Mouse (Mus musculus) adrenal gland, adult 18-20 months (tissue): ENCODE data around the gene Slco3a1. TPM values are rescaled to one million over a fixed set of nuclear protein-coding genes. Genes with fewer than 3 reads are reported as not detected.

ENCODE experiments used
- DNase-seq, 2 experiments: peaks; one replicate each; pipeline ENCODE4 v3.0.0; 2021 to 2022; ENCODE audit warnings: low spot score in 2 of 2
- total RNA-seq, 2 experiments: library from RNA; stranded (reverse); gene quantifications; 1 replicate in 1 of 2; 2 replicates in 1 of 2; pipeline ENCODE4 v1.2.3; 2021

Slco3a1 gene
- total RNA-seq, 2 experiments from 2014 or later: 26.8 to 36.1 TPM

- DNase-seq: no peak
Observed at GRCm38 (mm10) chr7:74398326-74398725, 156.3 kb downstream of the Slco3a1 start.

DNA sequence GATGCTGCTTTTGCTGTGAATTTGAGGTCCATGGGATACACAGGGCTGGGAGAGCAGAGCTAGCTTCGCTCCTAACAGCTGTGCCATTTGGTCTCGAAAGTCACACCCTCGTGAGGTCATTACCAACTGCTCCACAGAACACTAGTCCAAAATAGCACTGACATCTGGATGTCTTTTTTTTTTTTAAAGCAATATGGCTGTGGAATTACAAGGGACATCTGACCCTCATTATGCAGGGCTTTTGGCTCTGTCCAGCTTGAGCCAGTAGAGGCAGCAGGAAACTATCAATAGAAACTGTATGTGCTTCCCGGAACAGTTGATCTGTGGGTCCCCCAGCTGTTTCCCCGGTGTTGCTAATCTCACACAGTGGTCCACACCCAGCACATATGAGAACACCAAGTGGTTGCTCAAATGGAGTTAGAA lies 163.1 kb downstream of the Slco3a1 start:
- DNase-seq: no peak

GRCm38 (mm10) chr7:74389570-74389969 lies 165.0 kb downstream of the Slco3a1 start:
- DNase-seq: no peak

DNA sequence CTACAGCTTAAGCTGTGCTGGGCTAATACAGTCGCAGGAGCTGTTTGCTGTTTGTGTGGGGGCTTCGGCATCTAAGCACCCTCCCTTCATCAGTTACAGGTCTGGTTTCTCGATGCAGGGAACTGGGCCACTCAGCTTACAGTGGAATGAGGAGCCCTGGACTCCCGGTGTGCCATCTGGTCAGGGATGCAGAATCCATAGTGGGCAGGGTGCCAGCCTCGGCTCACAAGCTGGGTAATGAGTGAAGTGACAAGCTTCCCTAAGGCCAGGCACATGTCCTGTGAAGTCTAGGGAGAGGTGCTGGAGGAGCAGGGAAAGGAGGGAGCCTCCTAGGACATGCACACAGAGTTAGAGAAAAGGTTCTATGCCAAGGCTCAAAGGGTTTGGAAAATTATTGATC lies 168.3 kb downstream of the Slco3a1 start:
- DNase-seq: no peak

DNA sequence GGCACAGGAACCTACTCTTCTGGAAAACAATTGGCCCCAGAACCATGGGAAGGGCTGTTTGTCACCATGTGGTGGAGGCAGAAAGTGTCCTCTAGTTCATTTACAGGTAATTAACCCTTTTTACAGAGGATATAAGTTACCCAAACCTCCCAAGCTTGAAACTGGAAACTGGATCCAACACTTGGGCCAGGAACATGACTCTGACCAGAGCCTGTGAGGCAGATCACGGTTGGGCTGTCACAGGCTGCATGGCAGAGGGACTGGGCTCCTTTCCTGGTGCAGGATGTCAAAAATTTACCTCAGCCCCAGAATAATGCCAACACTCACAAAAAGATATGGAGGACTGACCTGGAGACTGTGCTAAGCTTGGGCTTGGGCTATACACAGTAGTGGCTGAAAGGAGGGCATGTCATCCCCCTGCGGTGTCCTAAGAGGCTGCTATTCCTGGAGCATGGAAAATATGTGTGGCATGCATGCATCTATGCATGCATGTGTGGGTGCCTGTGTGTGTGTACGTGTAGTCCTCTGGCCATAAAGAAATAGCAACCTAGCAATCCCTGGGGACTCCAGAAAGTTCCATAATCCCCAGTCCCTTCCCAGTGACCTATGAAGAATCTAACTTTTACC lies 171.4 kb downstream of the Slco3a1 start:
- no peak for DNase-seq

DNA sequence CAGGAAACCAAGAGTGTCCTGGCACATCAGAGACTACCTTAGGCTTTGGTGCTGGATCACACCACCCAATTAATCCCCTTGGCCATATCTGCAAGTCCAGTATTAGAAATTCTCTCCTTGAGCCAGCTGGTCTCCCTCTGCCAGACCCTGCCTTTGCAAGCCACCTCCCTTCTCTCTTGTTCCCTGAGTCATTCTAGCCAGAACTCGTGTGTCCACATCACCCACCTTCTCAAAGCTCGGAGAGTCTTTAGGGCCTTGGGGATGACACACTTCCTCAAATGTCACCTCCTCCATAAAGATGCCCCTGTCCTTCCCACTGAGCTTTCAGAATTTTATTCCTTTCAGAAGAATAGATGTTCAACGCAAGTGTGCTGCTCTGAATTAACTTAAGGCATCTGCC lies 172.3 kb downstream of the Slco3a1 start:
- no peak for DNase-seq

- no peak for DNase-seq
Observed at GRCm38 (mm10) chr7:74381881-74382281, 172.7 kb downstream of the Slco3a1 start.

GRCm38 (mm10) chr7:74381051-74381450 lies 173.5 kb downstream of the Slco3a1 start:
- DNase-seq: no peak

DNA sequence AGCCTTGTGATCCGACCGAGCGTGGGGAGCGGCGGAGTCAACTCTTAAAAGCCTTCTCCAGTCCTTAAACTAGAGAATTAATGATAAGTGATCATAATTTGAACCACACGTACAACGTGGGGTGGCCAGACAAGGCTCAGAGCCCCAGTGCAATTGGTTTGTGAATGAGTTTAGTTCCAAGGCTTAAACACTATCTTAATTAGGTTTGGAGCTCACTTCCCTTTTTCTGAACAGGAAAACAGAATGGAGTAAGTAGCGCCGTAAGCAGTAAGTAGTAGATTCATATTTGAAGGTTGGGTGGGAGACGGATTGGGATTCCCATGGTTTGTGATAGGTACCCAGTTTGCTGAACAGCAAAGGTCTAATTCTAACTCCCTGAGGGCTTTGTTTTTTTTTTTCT lies 176.7 kb downstream of the Slco3a1 start:
- no peak for DNase-seq

DNA sequence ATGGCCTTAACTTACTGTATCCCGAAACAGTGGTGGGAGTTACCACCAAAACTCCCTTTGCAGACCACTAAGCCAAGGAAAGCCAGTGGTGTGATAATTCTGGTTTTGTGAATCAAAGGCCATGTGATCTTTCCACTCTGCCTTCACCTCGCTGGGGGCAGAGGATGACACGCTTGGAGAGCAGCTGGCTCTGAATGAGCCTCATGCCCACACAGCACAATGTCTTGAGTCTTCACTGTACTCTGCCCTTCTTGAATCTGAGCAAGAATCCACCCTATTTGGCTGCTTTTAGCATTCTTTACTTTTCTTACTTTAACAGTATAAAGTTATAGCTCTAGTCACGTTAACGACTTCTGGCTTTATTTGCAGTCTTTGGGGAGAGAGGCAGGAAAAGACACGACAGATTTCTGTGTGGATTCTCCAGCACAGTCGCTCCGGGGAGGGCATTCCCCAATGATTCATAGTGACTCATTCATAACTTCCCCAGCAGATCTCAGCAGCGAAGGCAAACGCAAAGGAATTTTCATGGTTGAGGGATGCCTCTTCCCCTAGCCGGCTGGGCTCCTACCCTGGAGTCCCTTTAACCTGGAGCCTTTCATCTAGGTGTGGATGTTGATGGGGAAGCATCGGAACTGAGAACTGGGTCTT lies 178.1 kb downstream of the Slco3a1 start:
- DNase-seq: peak in 1 of 2 experiments; percentile 20

DNA sequence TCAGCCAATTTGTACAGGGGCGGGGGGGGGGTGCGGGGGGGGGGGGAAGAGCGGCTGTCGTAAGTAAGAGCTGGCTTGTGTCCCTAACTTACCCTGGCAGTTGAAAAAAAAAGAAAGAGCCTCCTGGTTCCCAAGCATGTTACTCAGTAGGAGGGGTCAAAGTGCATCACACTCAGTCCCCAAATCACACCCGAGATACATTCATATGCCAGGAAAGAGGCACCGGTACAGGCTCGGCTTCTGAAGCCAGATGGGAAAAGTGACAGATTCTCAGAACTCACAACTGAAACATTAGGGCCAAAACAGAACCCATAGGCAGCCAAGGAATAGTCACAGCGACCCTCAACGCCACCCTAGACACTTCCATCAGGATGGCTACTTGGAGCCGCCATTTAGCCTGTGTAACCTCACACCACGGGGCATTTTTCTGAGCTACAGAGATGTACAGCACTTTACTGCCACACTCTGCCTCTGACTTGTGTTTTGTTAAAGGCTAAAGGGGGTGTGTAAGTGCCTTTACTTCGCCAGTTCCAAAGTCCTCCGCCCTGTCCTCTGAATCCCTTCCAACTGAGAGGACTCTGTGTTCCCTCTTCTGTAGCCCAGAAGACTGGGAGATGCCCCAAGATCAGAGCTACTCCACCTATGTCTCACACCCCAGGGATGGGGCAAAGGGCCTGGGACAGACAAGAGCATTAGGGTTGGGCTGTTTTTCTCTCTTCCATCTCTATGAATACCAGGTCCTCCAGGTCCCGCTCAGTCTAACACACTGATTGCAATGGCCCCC lies 179.2 kb downstream of the Slco3a1 start:
- no peak for DNase-seq

DNA sequence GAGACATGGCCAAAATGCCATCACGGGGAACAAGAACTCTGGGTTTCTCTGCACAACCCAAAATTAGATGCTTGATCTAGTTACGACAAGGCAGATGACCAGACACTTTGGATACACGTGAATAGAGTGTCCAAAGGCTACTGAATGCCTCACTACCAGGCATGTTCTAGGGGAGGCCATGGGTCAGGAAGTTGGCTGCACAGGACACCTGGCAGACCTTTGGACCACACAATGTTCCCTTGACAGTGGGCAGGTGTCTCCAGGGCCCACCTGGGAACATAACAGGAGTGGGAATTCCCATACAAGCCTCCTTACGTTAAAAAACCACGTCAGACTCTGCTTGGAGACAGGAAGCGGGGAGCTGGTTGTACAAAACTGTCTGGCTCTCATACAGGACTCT lies 181.5 kb downstream of the Slco3a1 start:
- no peak for DNase-seq

DNA sequence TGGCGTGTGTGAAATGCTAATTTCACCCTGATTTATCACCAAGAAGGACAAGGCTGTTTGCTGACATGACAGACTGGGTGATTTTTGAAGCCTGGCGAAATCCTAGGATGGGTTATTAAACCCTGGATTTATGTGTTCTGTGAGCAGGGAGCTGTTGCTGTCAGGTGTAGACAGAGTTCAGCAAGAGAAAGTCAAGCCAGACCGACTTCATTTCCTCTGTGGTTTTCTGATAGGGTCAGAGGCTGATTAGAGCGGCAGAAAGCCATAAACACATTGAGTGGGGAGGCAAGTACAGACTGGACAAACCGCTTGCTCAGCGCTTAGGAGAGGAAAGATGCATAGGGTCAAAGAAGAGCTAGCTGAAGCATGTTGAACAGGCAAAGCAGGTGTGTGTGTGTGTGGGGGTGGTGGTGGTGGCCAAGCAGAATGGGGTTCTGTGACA lies 182.4 kb downstream of the Slco3a1 start:
- DNase-seq: no peak

DNA sequence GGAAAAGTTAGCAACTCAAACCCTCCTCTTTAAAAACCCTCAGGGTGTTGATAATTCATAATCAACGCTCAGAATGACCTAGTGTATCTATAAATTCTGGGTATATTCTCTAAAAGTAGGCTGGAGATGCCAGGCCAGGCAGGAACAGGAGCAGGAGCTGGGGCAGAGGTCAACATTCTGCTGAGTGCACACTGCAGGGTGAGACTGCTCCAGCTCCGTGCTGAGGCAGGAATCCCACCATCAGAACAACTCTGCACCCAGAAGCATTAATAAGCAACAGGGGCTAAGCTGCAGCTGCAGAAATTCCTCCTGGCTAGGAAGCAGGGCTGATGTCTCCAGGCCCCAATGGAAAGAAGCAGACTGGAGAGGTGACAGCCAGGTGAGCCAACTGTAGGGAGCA lies 182.9 kb downstream of the Slco3a1 start:
- DNase-seq: no peak

DNA sequence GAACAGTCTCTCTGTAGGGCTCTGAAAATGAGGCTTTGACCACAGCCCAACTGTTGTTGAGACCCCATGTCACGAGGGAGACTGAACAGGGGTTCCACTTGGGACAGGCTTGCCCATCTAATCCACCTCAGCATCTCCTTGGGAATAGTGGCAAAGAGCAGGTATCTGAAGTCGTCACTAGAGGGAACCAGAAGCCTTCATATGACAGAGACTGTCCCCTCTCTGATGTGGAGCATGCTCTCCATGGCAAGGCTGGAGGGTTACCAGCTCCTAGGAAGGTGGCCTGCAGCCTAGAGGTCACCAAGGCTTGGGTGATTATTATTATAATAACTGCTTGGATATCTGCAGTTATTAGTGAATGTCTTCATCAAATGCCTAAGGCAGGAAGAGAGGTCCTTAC lies 183.4 kb downstream of the Slco3a1 start:
- peak in 1 of 2 experiments; percentile 26 for DNase-seq

DNA sequence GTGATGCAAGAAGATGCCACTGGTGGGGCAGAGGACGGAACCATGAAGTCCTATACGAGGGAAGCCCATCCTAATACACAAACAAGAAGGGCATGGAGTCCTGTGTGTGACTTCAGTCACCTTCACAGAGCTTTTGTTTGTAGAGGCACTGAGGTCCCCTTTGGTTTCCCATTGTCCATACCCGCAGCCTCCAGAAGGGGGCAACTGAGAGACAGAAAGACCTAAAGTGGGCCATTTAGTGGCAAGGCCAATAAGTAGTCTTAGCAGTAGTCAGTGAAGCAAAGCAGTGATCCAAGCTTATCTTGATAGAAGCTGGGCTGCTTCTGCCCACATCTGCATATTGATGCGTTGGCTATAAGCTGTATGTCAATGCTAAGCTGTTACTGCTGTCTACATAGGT lies 184.9 kb downstream of the Slco3a1 start:
- no peak for DNase-seq

DNA sequence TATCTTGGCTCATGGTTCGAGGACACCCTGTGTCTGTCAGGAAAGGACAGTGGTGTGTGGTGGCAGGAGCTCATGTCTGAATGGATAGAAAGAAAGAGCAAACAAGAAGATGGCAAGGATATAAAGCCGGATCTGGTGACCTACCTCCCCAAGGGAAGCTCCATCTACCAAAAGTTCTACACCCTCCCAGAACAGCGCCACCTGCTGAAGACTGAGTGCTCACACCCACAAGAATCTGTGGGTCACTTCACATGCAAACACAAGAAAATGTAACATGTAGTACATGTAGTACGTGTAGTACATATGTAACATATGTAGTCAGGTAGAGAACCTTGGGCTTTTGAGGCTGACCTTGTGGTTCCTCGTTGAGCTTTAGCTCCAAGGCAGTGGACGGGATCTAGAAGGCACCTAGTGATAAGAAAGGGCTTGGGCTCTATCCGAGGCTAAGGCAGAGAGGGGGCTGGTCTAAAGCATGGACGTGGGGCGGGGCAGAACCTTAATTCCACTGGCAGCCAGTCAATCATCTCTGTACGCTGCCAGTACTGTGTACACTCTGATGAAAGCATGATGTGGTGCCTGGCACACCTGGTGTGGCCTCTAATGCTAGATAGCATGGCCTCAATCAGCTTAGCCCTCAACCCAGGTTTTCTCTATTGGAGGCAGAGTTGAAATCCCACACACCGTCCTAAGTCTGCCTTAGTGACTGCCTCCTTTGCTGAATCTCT lies 186.2 kb downstream of the Slco3a1 start:
- DNase-seq: no peak

DNA sequence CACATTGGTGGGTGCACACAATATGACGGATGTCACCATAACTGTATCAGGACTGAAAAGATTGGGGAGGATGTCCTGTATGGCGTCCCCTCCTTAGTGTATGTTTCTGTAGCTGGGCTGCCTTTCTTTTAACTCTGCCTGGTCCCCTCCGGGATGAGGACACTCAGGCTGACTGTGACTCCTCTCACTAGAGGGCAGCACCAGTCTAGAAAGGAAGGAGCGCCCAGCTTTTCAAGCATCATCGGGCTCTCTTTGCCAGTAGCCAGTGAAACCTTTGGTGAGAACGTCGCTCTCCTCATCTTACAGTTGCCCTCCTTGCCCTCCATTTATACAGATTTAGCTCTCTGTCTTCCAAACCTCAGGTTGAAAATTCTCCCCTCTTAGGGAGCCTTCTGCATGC lies 187.2 kb downstream of the Slco3a1 start:
- DNase-seq: no peak

DNA sequence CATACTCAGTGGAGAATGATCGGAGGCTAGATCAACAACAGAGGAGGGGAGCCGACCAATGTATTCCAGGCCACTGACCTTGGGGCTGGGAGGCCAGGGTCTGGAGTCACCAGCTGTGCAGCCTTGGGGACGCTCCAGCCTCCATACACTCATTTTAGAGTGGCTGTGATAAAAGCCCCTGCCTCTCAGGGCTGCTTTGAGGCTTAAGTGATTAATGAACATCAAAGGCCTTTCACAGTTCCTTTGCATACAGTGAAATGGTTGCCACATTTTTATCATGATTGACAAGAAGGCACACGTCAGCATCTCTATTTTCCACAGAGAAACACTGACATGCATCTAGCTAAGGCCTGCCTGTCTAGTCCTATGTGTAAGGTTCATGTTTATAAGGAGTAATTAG lies 189.0 kb downstream of the Slco3a1 start:
- DNase-seq: no peak

DNA sequence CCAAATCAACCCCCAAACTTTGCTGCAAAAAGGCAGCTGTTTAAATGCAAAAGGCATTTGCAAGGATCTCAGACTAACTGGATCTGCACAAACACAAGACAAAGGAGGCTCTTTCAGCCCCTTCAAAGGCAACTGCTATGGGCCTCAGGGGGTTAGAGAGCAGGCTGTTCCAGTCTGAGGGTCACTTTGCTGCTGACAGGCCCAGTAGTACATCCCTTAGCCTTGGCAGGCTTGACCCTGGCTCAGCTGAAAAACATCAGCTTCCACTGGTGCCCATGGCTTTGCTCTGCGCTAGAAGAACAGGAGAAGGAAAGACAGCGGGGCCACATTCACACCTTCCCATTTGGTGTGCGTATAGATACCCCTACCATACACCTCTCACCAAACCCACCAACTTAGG lies 189.6 kb downstream of the Slco3a1 start:
- no peak for DNase-seq

DNA sequence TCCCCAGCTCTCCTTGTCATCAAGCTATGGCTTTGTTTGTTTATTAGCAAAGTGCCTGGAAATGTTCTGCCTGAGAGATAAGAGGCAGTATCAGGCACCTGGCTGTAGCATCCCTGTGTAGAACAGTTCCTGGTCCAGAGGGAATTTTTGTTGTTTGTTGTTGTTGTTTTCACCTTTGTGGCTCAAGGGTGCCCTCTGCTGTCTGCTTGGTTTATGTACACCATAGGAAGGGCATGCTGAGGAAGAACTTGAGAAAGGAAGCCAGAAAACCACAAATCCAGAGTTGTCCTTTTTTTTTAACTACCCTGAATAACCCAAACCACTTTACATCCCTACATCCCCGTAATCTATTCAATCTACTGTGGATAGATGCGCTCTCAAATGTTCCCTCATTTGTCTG lies 191.1 kb downstream of the Slco3a1 start:
- no peak for DNase-seq

GRCm38 (mm10) chr7:74361677-74362076 lies 192.9 kb downstream of the Slco3a1 start:
- DNase-seq: no peak
